21 mouse cellular contexts compared by ENCODE assay signal in the genomic region with DNA sequence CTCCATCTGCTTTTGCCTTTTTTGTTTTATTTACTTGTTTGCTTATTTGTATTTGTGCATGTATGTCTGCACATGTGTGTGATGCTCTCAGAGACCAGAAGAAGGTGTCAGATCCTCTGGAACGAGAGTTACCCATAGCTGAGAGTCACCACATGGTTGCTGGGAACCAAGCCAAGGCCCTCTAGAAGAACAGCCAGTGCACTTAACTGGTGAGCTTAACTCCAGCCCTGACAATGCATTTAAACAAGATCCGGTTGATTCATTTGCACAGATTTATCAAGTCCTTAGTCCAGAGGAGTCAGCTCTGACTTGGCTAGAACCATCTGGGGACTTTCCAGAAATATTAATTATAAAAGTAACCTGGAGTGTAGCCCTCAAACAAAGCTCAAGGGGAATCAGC. TPM values are rescaled to one million over a fixed set of nuclear protein-coding genes. Genes with fewer than 3 reads are reported as not detected.
DNase-seq lines count a peak whose midpoint lies in the region; ATAC-seq and TF ChIP-seq lines count a peak whose summit lies in the region.
"Had no signal": no experiment of that assay in that cellular context is flagged by ENCODE, and none has a peak within 500 bp of the region (broad histone marks: within the 10 kb centered on the region; RNA-seq: fewer than 3 reads in every experiment).

No protein-coding gene starts in this region.

- 0 out of 2 replicates have a peak, but pooled peaks have one; percentile 35 for ATAC-seq in lung, embryonic 15.5 days (ENCODE audit: borderline replicate concordance, extremely low read depth, low FRiP score, low TSS enrichment)
- ATAC-seq in stomach, embryonic 16.5 days (ENCODE audit: insufficient read depth, low FRiP score) = peak; percentile 85
- ATAC-seq: activated CD4-positive, CD25-positive, alpha-beta regulatory T cell, adult 4 months; forebrain, embryonic 16.5 days; hindbrain, embryonic 16.5 days had no signal

- H3K4me3 ChIP-seq in lung, embryonic 15.5 days = no peak overlapping the region
- H3K4me3 ChIP-seq in lung, adult 2 months (replicated peaks; ENCODE audit: extremely low read depth, low read depth, low read length) = no peak overlapping the region
- H3K4me3 ChIP-seq in stomach, embryonic 16.5 days (replicated peaks; ENCODE audit: low read length) = no peak overlapping the region
- H3K4me3 ChIP-seq: limb, embryonic 15.5 days had no signal

- 0 out of 2 replicates have a peak, but pooled peaks cover 8% of the 10 kb centered on the region for H3K27me3 ChIP-seq in lung, embryonic 15.5 days
- no peaks in the 10 kb centered on the region for H3K27me3 ChIP-seq in stomach, embryonic 16.5 days (ENCODE audit: control insufficient read depth, insufficient read depth, low read length)

- WGBS in lung, embryonic 15.5 days = 19% methylated on average over 2 of the region's 2 CpGs
- WGBS in lung, adult 2 months = 27% methylated on average over 2 of the region's 2 CpGs
- 29% methylated on average over 2 of the region's 2 CpGs for WGBS in stomach, embryonic 16.5 days

- DNase-seq in adrenal gland, postnatal 36 days = peak; percentile 22 to 27
- DNase-seq in adrenal gland, adult (ENCODE audit: inconsistent age in 2 of 2, low spot score in 1 of 2) = no peak
- peak; percentile 34 to 44 for DNase-seq in heart, postnatal 14 days
- DNase-seq in heart, postnatal 25 days (ENCODE audit: low spot score) = no peak
- no peak for DNase-seq in lung, adult 2 months
- DNase-seq in right cerebral cortex, postnatal 10 days (ENCODE audit: low spot score in 2 of 2) = no peak
- DNase-seq: cerebellum, adult 2 months; kidney, adult 8-10 months had no signal

- no peaks in the 10 kb centered on the region for H3K9me3 ChIP-seq in lung, embryonic 15.5 days
- H3K9me3 ChIP-seq in stomach, embryonic 16.5 days (replicated peaks; ENCODE audit: control insufficient read depth, low read length) = no peaks in the 10 kb centered on the region
- H3K9me3 ChIP-seq: limb, embryonic 15.5 days had no signal

- no peak overlapping the region for H3K4me2 ChIP-seq in lung, embryonic 15.5 days
- H3K4me2 ChIP-seq in stomach, embryonic 16.5 days (ENCODE audit: low read depth, low read length) = no peak overlapping the region
- H3K4me2 ChIP-seq: limb, embryonic 15.5 days; midbrain, embryonic 11.5 days had no signal

- H3K36me3 ChIP-seq in lung, embryonic 15.5 days = no peaks in the 10 kb centered on the region
- H3K36me3 ChIP-seq in stomach, embryonic 16.5 days (ENCODE audit: control insufficient read depth, insufficient read depth, low read length) = no peaks in the 10 kb centered on the region
- H3K36me3 ChIP-seq: limb, embryonic 15.5 days had no signal

- H3K27ac ChIP-seq in lung, embryonic 15.5 days = no peak overlapping the region
- peak overlapping the region; percentile 66; the same call in 1 of the 2 replicates for H3K27ac ChIP-seq in stomach, embryonic 16.5 days (ENCODE audit: low read length)
- H3K27ac ChIP-seq: limb, embryonic 15.5 days had no signal

- H3K4me1 ChIP-seq in lung, embryonic 15.5 days = peaks cover 2% of the 10 kb centered on the region; the same call in 1 of the 2 replicates
- H3K4me1 ChIP-seq in lung, adult 2 months (ENCODE audit: control insufficient read depth, insufficient read depth, low read length) = no peaks in the 10 kb centered on the region
- 0 out of 2 replicates have a peak, but pooled peaks cover 4% of the 10 kb centered on the region for H3K4me1 ChIP-seq in stomach, embryonic 16.5 days (ENCODE audit: control insufficient read depth, insufficient read depth, low read length)
- H3K4me1 ChIP-seq: limb, embryonic 15.5 days had no signal

- no peak for TF ChIP-seq CTCF in lung, adult 2 months (IDR thresholded peaks at IDR 0.05; ENCODE audit: insufficient read depth, low read length)

- no peak overlapping the region for H3K9ac ChIP-seq in lung, embryonic 15.5 days
- H3K9ac ChIP-seq in stomach, embryonic 16.5 days (ENCODE audit: low read length) = no peak overlapping the region
- H3K9ac ChIP-seq: limb, embryonic 15.5 days had no signal

- intact Hi-C loops in heart, postnatal 14 days (cut with DNase I) = loop anchor here (5.0 kb wide), 1 partner anchor 572 kb away; no protein-coding TSS in a partner anchor
- intact Hi-C loops in heart, postnatal 25 days (cut with DNase I) = loop anchor here (5.0 kb wide), 1 partner anchor 572 kb away; no protein-coding TSS in a partner anchor

- TF ChIP-seq POLR2A in lung, adult 2 months (IDR thresholded peaks at IDR 0.05; ENCODE audit: borderline replicate concordance, extremely low read depth, low read depth, low read length) = no peak

RNA-seq across cellular contexts. Expression of gene Gm10053, which starts 1.6 kb away (rescaled TPM):
- total RNA-seq in adrenal gland, postnatal 36 days (2021) = 100 to 1,000 TPM; 257 to 298 TPM
- 1,000 to 10,000 TPM; 1,073 to 1,123 TPM for total RNA-seq in heart, postnatal 14 days (2021)
- 1,000 to 10,000 TPM; 1,136 to 1,153 TPM for total RNA-seq in heart, postnatal 25 days (2021)
- polyA plus RNA-seq in lung, embryonic 15.5 days (2015; fragmentation: Nextera tagmentation; extraction: Ambion mirVana) = 210 and 217 TPM in 2 replicates
- polyA plus RNA-seq in lung, adult 2 months (2012; rRNA removed) = 2.6 and 9.2 TPM in 2 replicates
- polyA plus RNA-seq in stomach, embryonic 16.5 days (2015; fragmentation: Nextera tagmentation; extraction: Ambion mirVana) = 239 and 241 TPM in 2 replicates

RNA-seq across cellular contexts. Expression of gene Pgm5, which starts 12.2 kb away (rescaled TPM):
- total RNA-seq in adrenal gland, postnatal 36 days (2021) = 10 to 100 TPM; 55.1 to 93.2 TPM
- 10 to 100 TPM; 84.6 to 88.8 TPM for total RNA-seq in heart, postnatal 14 days (2021)
- total RNA-seq in heart, postnatal 25 days (2021) = 10 to 100 TPM; 93.4 to 99.9 TPM
- polyA plus RNA-seq in lung, embryonic 15.5 days (2015; fragmentation: Nextera tagmentation; extraction: Ambion mirVana) = 3.0 and 3.1 TPM in 2 replicates
- polyA plus RNA-seq in lung, adult 2 months (2012; rRNA removed) = 18.5 and 21.8 TPM in 2 replicates
- 7.3 and 10.5 TPM in 2 replicates for polyA plus RNA-seq in stomach, embryonic 16.5 days (2015; fragmentation: Nextera tagmentation; extraction: Ambion mirVana)
- polyA plus RNA-seq: activated CD4-positive, CD25-positive, alpha-beta regulatory T cell, adult 4 months had no signal

RNA-seq across cellular contexts. Expression of gene Foxd4, which starts 27.1 kb away (rescaled TPM):
- total RNA-seq in adrenal gland, postnatal 36 days (2021) = not detected
- not detected for total RNA-seq in heart, postnatal 14 days (2021)
- total RNA-seq in heart, postnatal 25 days (2021) = not detected
- not detected in 2 replicates for polyA plus RNA-seq in lung, embryonic 15.5 days (2015; fragmentation: Nextera tagmentation; extraction: Ambion mirVana)
- 0.06 and 0.28 TPM in 2 replicates for polyA plus RNA-seq in lung, adult 2 months (2012; rRNA removed)
- 0.10 TPM in 1 of 2 replicates, not detected in the other for polyA plus RNA-seq in stomach, embryonic 16.5 days (2015; fragmentation: Nextera tagmentation; extraction: Ambion mirVana)
- total RNA-seq: gastrocnemius, adult 8-10 months; layer of hippocampus, adult 8-10 months; left cerebral cortex, postnatal 10 days had no signal
- polyA plus RNA-seq: activated CD4-positive, CD25-positive, alpha-beta regulatory T cell, adult 4 months; forebrain, embryonic 16.5 days; heart, embryonic 16.5 days; hindbrain, embryonic 16.5 days; limb, embryonic 15.5 days; lung, embryonic 16.5 days; neural tube, embryonic 14.5 days had no signal

Comparison
In these comparisons a context has a peak if more than half of its experiments do, and no peak if none do; other contexts are left out.
1. DNase-seq: peak in adrenal gland, postnatal 36 days (2 of 2) and heart, postnatal 14 days (2 of 2); none in adrenal gland, adult (0 of 2), heart, postnatal 25 days (single experiment), lung, adult 2 months (single experiment) and right cerebral cortex, postnatal 10 days (0 of 2).